Mouse (Mus musculus) left cerebral cortex, adult 2 months (tissue): Measurements from ENCODE around the gene Gm49395. TPM values are rescaled to one million over a fixed set of nuclear protein-coding genes. Genes with fewer than 3 reads are reported as not detected.
A peak's percentile ranks its signal among the peaks of the same experiment; 100 is the strongest.

ENCODE experiments used
- DNase-seq, 2 experiments: peaks; one replicate each; pipeline ENCODE4 v3.0.0; 2021 to 2022; ENCODE audit warnings: low spot score in 2 of 2, mixed read lengths in 1 of 2; ENCODE audit errors: extremely low spot score in 1 of 2
- H3K27ac ChIP-seq: fragments of 200-600 bp; 2 replicates; pipeline ENCODE4 v1.8.1; 2022
- H3K4me3 ChIP-seq: fragments of 200-600 bp; 2 replicates; pipeline ENCODE4 v1.8.1; 2022
- CTCF ChIP-seq: fragments of 200-600 bp; IDR thresholded peaks from 2 replicates; pipeline ENCODE4 v1.8.1; 2022; ENCODE audit warnings: antibody characterized with exemption, mild to moderate bottlenecking, moderate library complexity
- intact Hi-C: fragments of 180-260 bp; cut with DNase I; formaldehyde crosslinking; loops from one replicate; pipeline ENCODE4 v1.15.1; 2025
- total RNA-seq, 2 experiments: library from RNA; stranded (reverse); gene quantifications; 2 replicates each; pipeline ENCODE4 v1.2.3; 2021

The Gm49395 gene
- total RNA-seq, 2 experiments from 2014 or later, result 1.5 to 2.0 TPM

- intact Hi-C loops, result loop anchor here (5.0 kb wide), 1 partner anchor 110 kb away; no protein-coding TSS in a partner anchor
- no peak for DNase-seq
- Histone ChIP-seq H3K4me3 (no peak overlapping the region), H3K27ac (no peak overlapping the region)
- TF ChIP-seq CTCF, result no peak
Observed at GRCm38 (mm10) chr13:115096965-115097364, 4.8 kb downstream of the Gm49395 start.

GRCm38 (mm10) chr13:115096216-115096615, 5.5 kb downstream of the Gm49395 start:
- H3K4me3 ChIP-seq, result no peak overlapping the region
- intact Hi-C loops, result loop anchor here (5.0 kb wide), 1 partner anchor 109 kb away; no protein-coding TSS in a partner anchor
- no peak overlapping the region for H3K27ac ChIP-seq
- DNase-seq, result no peak
- no peak for TF ChIP-seq CTCF

GRCm38 (mm10) chr13:115095392-115095791, 6.3 kb downstream of the Gm49395 start:
- intact Hi-C loops, result loop anchor here (5.0 kb wide), 1 partner anchor 108 kb away; no protein-coding TSS in a partner anchor
- DNase-seq, result no peak
- Histone ChIP-seq H3K27ac (no peak overlapping the region), H3K4me3 (no peak overlapping the region)
- TF ChIP-seq CTCF, result peak; percentile 7

- Histone ChIP-seq H3K4me3 (no peak overlapping the region), H3K27ac (no peak overlapping the region)
- no peak for TF ChIP-seq CTCF
- DNase-seq, result no peak
- intact Hi-C loops, result loop anchor here (5.0 kb wide), 1 partner anchor 259 kb away; no protein-coding TSS in a partner anchor
Observed at GRCm38 (mm10) chr13:115091511-115091910, 10.2 kb downstream of the Gm49395 start.

GRCm38 (mm10) chr13:115090977-115091445, 10.7 kb downstream of the Gm49395 start:
- TF ChIP-seq CTCF, result no peak
- no peak overlapping the region; the same call in 1 of the 2 replicates for H3K27ac ChIP-seq
- H3K4me3 ChIP-seq, result peak overlapping the region; percentile 52
- no peak for DNase-seq
- intact Hi-C loops, result loop anchor here (5.0 kb wide), 1 partner anchor 259 kb away; no protein-coding TSS in a partner anchor

- no peak for TF ChIP-seq CTCF
- Histone ChIP-seq H3K27ac (peak within 1 kb of the TSS; percentile 79), H3K4me3 (peak within 1 kb of the TSS; percentile 52)
- intact Hi-C loops, result loop anchor here (5.0 kb wide), 1 partner anchor 258 kb away; no protein-coding TSS in a partner anchor
- peak; percentile 95 to 96 for DNase-seq
Observed at GRCm38 (mm10) chr13:115090069-115090976, 11.4 kb downstream of the Gm49395 start, which contains the start of gene Pelo. TSS of gene Pelo (minus strand) at chr13:115090186.

- no peak for TF ChIP-seq CTCF
- Histone ChIP-seq H3K4me3 (peak overlapping the region; percentile 52), H3K27ac (peak overlapping the region; percentile 71)
- peak; percentile 23 to 25 for DNase-seq
- intact Hi-C loops, result loop anchor here (5.0 kb wide), 1 partner anchor 257 kb away; no protein-coding TSS in a partner anchor
Observed at GRCm38 (mm10) chr13:115089395-115090025, 12.2 kb downstream of the Gm49395 start.

- Histone ChIP-seq H3K4me3 (peak overlapping the region; percentile 52), H3K27ac (no peak overlapping the region)
- no peak for TF ChIP-seq CTCF
- DNase-seq, result no peak
- intact Hi-C loops, result no loop called here
Observed at GRCm38 (mm10) chr13:115089020-115089394, 12.7 kb downstream of the Gm49395 start.

- Histone ChIP-seq H3K27ac (no peak overlapping the region), H3K4me3 (no peak overlapping the region)
- TF ChIP-seq CTCF, result no peak
- intact Hi-C loops, result no loop called here
- DNase-seq, result no peak
Observed at GRCm38 (mm10) chr13:115085974-115086373, 15.7 kb downstream of the Gm49395 start.

GRCm38 (mm10) chr13:115082339-115082738, 19.4 kb downstream of the Gm49395 start:
- no peak overlapping the region for H3K4me3 ChIP-seq
- intact Hi-C loops, result no loop called here

GRCm38 (mm10) chr13:115079996-115080585, 21.6 kb downstream of the Gm49395 start:
- no peak overlapping the region for H3K27ac ChIP-seq
- TF ChIP-seq CTCF, result no peak
- no peak for DNase-seq
- intact Hi-C loops, result no loop called here
- H3K4me3 ChIP-seq, result no peak overlapping the region

More at GRCm38 (mm10) chr13:115082339-115082738, 19.4 kb downstream of the Gm49395 start:
- no peak for TF ChIP-seq CTCF
- DNase-seq, result no peak
- no peak overlapping the region for H3K27ac ChIP-seq
